10 mouse cellular contexts compared by ENCODE assay signal in genomic region chr6:137053006-137053405, GRCm38 (mm10).
A peak's percentile ranks its signal among the peaks of the same experiment; 100 is the strongest.
DNase-seq lines count a peak whose midpoint lies in the region.
"Had no signal": no experiment of that assay in that cellular context is flagged by ENCODE, and none has a peak within 500 bp of the region (broad histone marks: within the 10 kb centered on the region; RNA-seq: fewer than 3 reads in every experiment).

No protein-coding gene starts in this region.

- 91% methylated on average over 9 of the region's 9 CpGs for WGBS in heart, embryonic 10.5 days

- intact Hi-C loops in heart, postnatal 25 days (cut with DNase I), result loop anchor here (2.0 kb wide), 1 partner anchor 116 kb away; no protein-coding TSS in a partner anchor

- 0 out of 2 replicates have a peak, but pooled peaks cover 2% of the 10 kb centered on the region for H3K36me3 ChIP-seq in heart, embryonic 10.5 days
- H3K36me3 ChIP-seq: G1E had no signal

- no peak overlapping the region for H3K4me3 ChIP-seq in heart, embryonic 10.5 days

- peak; percentile 80 for DNase-seq in heart, adult 11 months
- DNase-seq in heart, adult 9 months (ENCODE audit: low spot score in 2 of 2), result no peak
- peak; percentile 66 for DNase-seq in heart, embryonic 10.5 days (ENCODE audit: low spot score)
- DNase-seq in heart, postnatal 25 days (ENCODE audit: low spot score), result no peak
- DNase-seq in testis, postnatal 10 days (ENCODE audit: low spot score), result peak; percentile 10
- no peak for DNase-seq in testis, postnatal 14 days (ENCODE audit: low spot score)
- DNase-seq: cerebellum, adult 11 months; cerebellum, adult 11-12 months had no signal

- no peak overlapping the region for H3K27ac ChIP-seq in heart, embryonic 10.5 days

- H3K4me1 ChIP-seq in heart, embryonic 10.5 days, result no peaks in the 10 kb centered on the region

- H3K9me3 ChIP-seq in heart, embryonic 10.5 days, result peaks cover 8% of the 10 kb centered on the region; the same call in 1 of the 2 replicates

- H3K27me3 ChIP-seq in heart, embryonic 10.5 days (ENCODE audit: insufficient read depth, poor library complexity, severe bottlenecking), result no peaks in the 10 kb centered on the region
- H3K27me3 ChIP-seq: Patski had no signal

Comparison
In these comparisons a context has a peak if more than half of its experiments do, and no peak if none do; other contexts are left out.
1. DNase-seq: peak in heart, adult 11 months (single experiment), heart, embryonic 10.5 days (single experiment) and testis, postnatal 10 days (single experiment); none in heart, adult 9 months (0 of 2), heart, postnatal 25 days (single experiment) and testis, postnatal 14 days (single experiment).